Mouse (Mus musculus): Measurements from ENCODE around the gene Anpep. TPM values are rescaled to one million over a fixed set of nuclear protein-coding genes. Genes with fewer than 3 reads are reported as not detected.

Gene Anpep
- polyA plus RNA-seq, 1 experiment from 2014 or later: 3.4 TPM

Other genes starting within 250 kb of the Anpep start
- 1.8 and 3.9 TPM in 2 replicates for gene Rhcg, start 243.4 kb downstream of the Anpep start, polyA plus RNA-seq (2015; fragmentation: Nextera tagmentation; extraction: Ambion mirVana)
- gene Ticrr, start 200.9 kb downstream of the Anpep start, polyA plus RNA-seq (2015; fragmentation: Nextera tagmentation; extraction: Ambion mirVana): 5.0 and 5.8 TPM in 2 replicates
- gene Kif7, start 145.3 kb downstream of the Anpep start, polyA plus RNA-seq (2015; fragmentation: Nextera tagmentation; extraction: Ambion mirVana): 3.3 and 3.4 TPM in 2 replicates
- not detected in 2 replicates for gene Plin1, start 128.2 kb downstream of the Anpep start, polyA plus RNA-seq (2015; fragmentation: Nextera tagmentation; extraction: Ambion mirVana)
- gene Pex11a, start 117.9 kb downstream of the Anpep start, polyA plus RNA-seq (2015; fragmentation: Nextera tagmentation; extraction: Ambion mirVana): 16.9 and 18.8 TPM in 2 replicates
- gene Wdr93, start 117.9 kb downstream of the Anpep start, polyA plus RNA-seq (2015; fragmentation: Nextera tagmentation; extraction: Ambion mirVana): 0.23 and 0.85 TPM in 2 replicates
- gene Mesp1, start 67.3 kb downstream of the Anpep start, polyA plus RNA-seq (2015; fragmentation: Nextera tagmentation; extraction: Ambion mirVana): 0.19 TPM in 1 of 2 replicates, not detected in the other
- 1.5 and 2.2 TPM in 2 replicates for gene Mesp2, start 50.3 kb downstream of the Anpep start, polyA plus RNA-seq (2015; fragmentation: Nextera tagmentation; extraction: Ambion mirVana)
- gene Ap3s2, start 59.6 kb upstream of the Anpep start, polyA plus RNA-seq (2015; fragmentation: Nextera tagmentation; extraction: Ambion mirVana): 42.7 and 45.2 TPM in 2 replicates
- 13.0 and 13.4 TPM in 2 replicates for gene Arpin, start 74.3 kb upstream of the Anpep start, polyA plus RNA-seq (2015; fragmentation: Nextera tagmentation; extraction: Ambion mirVana)
- 21.1 and 22.1 TPM in 2 replicates for gene Zfp710, start 163.8 kb upstream of the Anpep start, polyA plus RNA-seq (2015; fragmentation: Nextera tagmentation; extraction: Ambion mirVana)